Mouse (Mus musculus) cortical plate, adult 2 months (tissue): ENCODE data around the gene Lcmt1.

ENCODE experiments used
- CTCF ChIP-seq: fragments of 200-500 bp; IDR thresholded peaks from 2 replicates; pipeline ENCODE4 v1.5.1; 2011; ENCODE audit warnings: mild to moderate bottlenecking, control low read depth, low read length; ENCODE audit not compliant: insufficient read depth; ENCODE audit errors: extremely low read depth
- POLR2A ChIP-seq: fragments of 200-500 bp; IDR thresholded peaks from 2 replicates; pipeline ENCODE4 v1.6.1; 2011; ENCODE audit warnings: mild to moderate bottlenecking, low read length, control low read depth; ENCODE audit not compliant: insufficient read depth; ENCODE audit errors: extremely low read depth

DNA sequence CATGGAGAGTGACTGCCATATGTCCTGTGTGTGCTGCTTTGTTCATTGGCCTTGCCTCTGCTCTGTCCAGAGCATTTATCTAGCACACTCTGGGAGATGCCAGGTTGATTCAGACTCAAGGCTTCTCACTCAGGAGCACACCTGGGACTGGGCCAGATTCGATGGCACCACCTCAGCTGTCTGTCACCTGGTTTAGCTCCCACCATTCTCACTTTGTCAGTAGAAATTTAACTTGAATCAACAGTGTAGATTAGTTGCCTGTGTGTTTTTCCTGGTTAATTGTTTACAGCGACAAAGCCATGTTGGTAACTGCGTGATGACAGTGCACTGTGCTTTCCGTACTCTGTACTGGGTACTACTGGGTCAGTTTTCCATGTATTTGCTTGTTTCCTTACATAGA is 50.4 kb downstream of the Lcmt1 start:
- TF ChIP-seq CTCF (no peak), POLR2A (no peak)
